ENCODE assay signal across 16 mouse cellular contexts in the genomic region with DNA sequence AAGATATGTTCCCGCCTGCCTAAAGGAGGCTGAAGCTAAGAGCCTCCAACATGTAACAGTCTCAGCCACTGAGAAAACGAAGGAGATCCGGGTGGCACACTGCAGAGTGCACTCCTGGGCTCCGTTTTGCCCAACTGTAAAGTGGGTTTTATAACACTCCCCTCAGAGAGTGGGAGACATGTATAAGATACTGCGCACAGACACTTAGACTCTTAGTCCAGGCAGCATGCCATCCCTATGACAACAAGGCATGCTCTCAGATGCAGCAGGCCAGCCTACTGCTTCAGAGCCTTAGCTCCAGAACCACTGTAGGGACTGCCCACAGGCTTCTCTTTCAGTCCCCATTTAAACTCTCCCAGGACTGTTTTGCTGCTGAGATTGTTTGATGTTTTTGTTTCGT. TPM values are rescaled to one million over a fixed set of nuclear protein-coding genes. Genes with fewer than 3 reads are reported as not detected.
"Had no signal": no experiment of that assay in that cellular context is flagged by ENCODE, and none has a peak within 500 bp of the region (broad histone marks: within the 10 kb centered on the region; RNA-seq: fewer than 3 reads in every experiment).

No protein-coding gene starts in this region.

- H3K27me3 ChIP-seq: limb, embryonic 12.5 days; lung, embryonic 15.5 days; midbrain, embryonic 13.5 days had no signal

- ATAC-seq: liver, postnatal 0 days had no signal

- H3K27ac ChIP-seq: limb, embryonic 12.5 days; liver, embryonic 13.5 days; lung, embryonic 15.5 days; macrophage; midbrain, embryonic 13.5 days; stomach, postnatal 0 days had no signal

- H3K9ac ChIP-seq: limb, embryonic 12.5 days; liver, embryonic 13.5 days; liver, postnatal 0 days; lung, embryonic 15.5 days; midbrain, embryonic 13.5 days had no signal

- H3K4me3 ChIP-seq: limb, embryonic 12.5 days; liver, embryonic 13.5 days; lung, embryonic 15.5 days; megakaryocyte, embryonic 14.5 days; midbrain, embryonic 13.5 days had no signal

- H3K4me2 ChIP-seq: limb, embryonic 12.5 days; liver, embryonic 13.5 days; lung, embryonic 15.5 days; midbrain, embryonic 13.5 days had no signal

- H3K36me3 ChIP-seq: limb, embryonic 12.5 days; liver, embryonic 13.5 days; lung, embryonic 15.5 days; midbrain, embryonic 13.5 days had no signal

- H3K9me3 ChIP-seq: limb, embryonic 12.5 days; liver, embryonic 13.5 days; lung, embryonic 15.5 days; megakaryocyte, embryonic 14.5 days; midbrain, embryonic 13.5 days had no signal

- DNase-seq: kidney, adult 18-20 months; kidney, postnatal 10 days; kidney, postnatal 4 days; liver; liver, embryonic 13.5 days; liver, postnatal 0 days; lung, postnatal 14 days; thymus, postnatal 4 days had no signal

RNA-seq across cellular contexts. Expression of a gene that starts 9.4 kb away (rescaled TPM):
- polyA plus RNA-seq: kidney, embryonic 14.5 days; limb, embryonic 12.5 days; liver, embryonic 13.5 days; liver, postnatal 0 days; lung, embryonic 15.5 days; macrophage; midbrain, embryonic 13.5 days; neural tube, embryonic 11.5 days; stomach, postnatal 0 days had no signal

RNA-seq across cellular contexts. Expression of a gene that starts 12.2 kb away (rescaled TPM):
- polyA plus RNA-seq: macrophage had no signal

RNA-seq across cellular contexts. Expression of a gene that starts 16.6 kb away (rescaled TPM):
- polyA plus RNA-seq: macrophage had no signal
